Mouse (Mus musculus) activated CD4-positive, CD25-positive, alpha-beta regulatory T cell (primary cell): ENCODE results near the gene Osbpl3. TPM values are rescaled to one million over a fixed set of nuclear protein-coding genes. Genes with fewer than 3 reads are reported as not detected.

Source experiments
- polyA plus RNA-seq, 2 experiments: library from polyadenylated mRNA; unstranded; fragments of 100-300 nt; shearing (Covaris generic); gene quantifications; one replicate each; pipeline ENCODE4 v1.2.1; 2017

Gene Osbpl3
- polyA plus RNA-seq: 10 to 100 TPM; 20.6 to 93.7 TPM

GRCm38 (mm10) chr6:50455829-50456469 lies at the start of gene Osbpl3:
Gene Osbpl3 (minus strand): TSS chr6:50456201.

DNA sequence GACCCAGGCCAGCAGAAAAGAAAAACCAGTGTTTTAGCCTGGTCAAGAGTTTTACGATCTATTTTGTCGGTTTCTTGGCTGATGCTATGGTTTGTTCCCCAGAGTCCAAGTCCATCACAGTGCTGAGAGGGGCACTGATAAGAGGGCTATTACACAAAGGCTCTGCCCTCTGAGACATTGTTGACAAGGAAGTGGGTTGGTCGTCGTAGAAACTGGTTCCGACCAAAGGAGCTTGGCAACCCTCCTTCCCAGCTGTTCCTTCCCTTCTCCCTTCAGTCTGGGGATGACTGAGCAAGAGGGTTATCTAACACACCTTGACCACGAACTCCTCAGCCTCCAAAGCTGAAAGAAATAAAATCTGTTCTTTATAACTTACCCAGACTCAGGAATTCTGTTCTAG lies 192.3 kb downstream of the Osbpl3 start, which contains the start of gene Gsdme:
Gene Gsdme (minus strand): TSS at position 193 of the 400 bp plus-strand sequence.

Other genes starting within 250 kb of the Osbpl3 start
- 1 to 10 TPM; 3.1 to 3.9 TPM for gene Gsdme, start 192.3 kb downstream of the Osbpl3 start, polyA plus RNA-seq
- 10 to 100 TPM; 23.8 to 29.6 TPM for gene Cycs, start 110.3 kb upstream of the Osbpl3 start, polyA plus RNA-seq
- gene 4921507P07Rik, start 140.4 kb upstream of the Osbpl3 start, polyA plus RNA-seq: under 1 TPM in 1 of 2 experiments, not detected in 1; 0.45 TPM
- gene Npvf, start 198.2 kb upstream of the Osbpl3 start, polyA plus RNA-seq: not detected